Mouse (Mus musculus): Measurements from ENCODE around the gene Polr2b. TPM values are rescaled to one million over a fixed set of nuclear protein-coding genes. Genes with fewer than 3 reads are reported as not detected.

Polr2b gene
- polyA plus RNA-seq, 1 experiment from 2014 or later = 62.4 TPM

DNA sequence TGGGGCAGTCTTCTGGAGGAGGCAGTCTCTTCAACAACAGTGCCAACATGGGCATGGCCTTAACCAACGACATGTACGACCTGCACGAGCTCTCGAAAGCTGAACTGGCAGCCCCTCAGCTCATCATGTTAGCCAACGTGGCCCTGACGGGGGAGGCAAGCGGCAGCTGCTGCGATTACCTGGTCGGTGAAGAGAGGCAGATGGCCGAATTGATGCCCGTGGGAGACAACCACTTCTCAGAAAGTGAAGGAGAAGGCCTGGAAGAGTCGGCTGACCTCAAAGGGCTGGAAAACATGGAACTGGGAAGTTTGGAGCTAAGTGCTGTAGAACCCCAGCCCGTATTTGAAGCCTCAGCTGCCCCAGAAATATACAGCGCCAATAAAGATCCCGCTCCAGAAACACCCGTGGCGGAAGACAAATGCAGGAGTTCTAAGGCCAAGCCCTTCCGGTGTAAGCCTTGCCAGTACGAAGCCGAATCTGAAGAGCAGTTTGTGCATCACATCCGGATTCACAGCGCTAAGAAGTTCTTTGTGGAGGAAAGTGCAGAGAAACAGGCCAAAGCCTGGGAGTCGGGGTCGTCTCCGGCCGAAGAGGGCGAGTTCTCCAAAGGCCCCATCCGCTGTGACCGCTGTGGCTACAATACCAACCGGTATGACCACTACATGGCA, 41.9 kb upstream of the Polr2b start:
- no peak overlapping the region for H3K9ac ChIP-seq (replicated peaks; ENCODE audit: low read depth, low read length)
- H3K36me3 ChIP-seq (ENCODE audit: control insufficient read depth, insufficient read depth, low read length) = peaks cover 38% of the 10 kb centered on the region
- no peak overlapping the region for H3K27ac ChIP-seq (ENCODE audit: low read length)
- ATAC-seq (ENCODE audit: insufficient number of reproducible peaks, insufficient read depth, low FRiP score, low read depth) = no peak
- H3K27me3 ChIP-seq (ENCODE audit: control insufficient read depth, insufficient read depth, low read length) = no peaks in the 10 kb centered on the region
- WGBS = 94% methylated on average over 30 of the region's 30 CpGs
- H3K4me3 ChIP-seq (ENCODE audit: low read depth, low read length) = no peak overlapping the region
- no peak overlapping the region for H3K4me2 ChIP-seq (replicated peaks; ENCODE audit: low read depth, low read length)
- H3K9me3 ChIP-seq (ENCODE audit: control insufficient read depth, low read depth, low read length) = no peaks in the 10 kb centered on the region
- peaks cover 8% of the 10 kb centered on the region for H3K4me1 ChIP-seq (ENCODE audit: control insufficient read depth, insufficient read depth, low read length)

DNA sequence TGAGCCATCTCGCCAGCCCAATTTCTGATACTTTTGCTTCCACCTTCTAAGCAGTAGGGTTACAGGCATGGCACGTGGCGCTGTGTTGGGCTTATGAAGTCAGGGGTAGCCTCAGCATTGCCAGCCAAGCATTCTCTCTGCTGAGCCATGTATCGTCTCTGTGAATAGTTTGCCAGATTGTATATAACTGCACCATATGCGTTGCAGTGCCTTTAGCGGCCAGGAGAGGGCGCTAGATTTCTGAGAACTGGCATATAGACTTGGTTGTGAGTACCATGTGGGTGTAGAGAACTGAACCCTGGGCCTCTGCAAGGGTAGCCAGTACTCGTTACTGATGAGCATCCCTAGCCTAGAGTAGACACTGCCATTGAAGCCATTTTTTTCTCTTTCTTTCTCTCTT, 40.5 kb upstream of the Polr2b start:
- WGBS = 76% methylated on average over 8 of the region's 8 CpGs
- Histone ChIP-seq H3K4me2 (replicated peaks; ENCODE audit: low read depth, low read length) (no peak overlapping the region), H3K27ac (ENCODE audit: low read length) (no peak overlapping the region), H3K36me3 (ENCODE audit: control insufficient read depth, insufficient read depth, low read length) (peaks cover 46% of the 10 kb centered on the region), H3K9ac (replicated peaks; ENCODE audit: low read depth, low read length) (no peak overlapping the region), H3K27me3 (ENCODE audit: control insufficient read depth, insufficient read depth, low read length) (no peaks in the 10 kb centered on the region), H3K4me3 (ENCODE audit: low read depth, low read length) (no peak overlapping the region), H3K4me1 (ENCODE audit: control insufficient read depth, insufficient read depth, low read length) (peaks cover 8% of the 10 kb centered on the region), H3K9me3 (ENCODE audit: control insufficient read depth, low read depth, low read length) (no peaks in the 10 kb centered on the region)
- no peak for ATAC-seq (ENCODE audit: insufficient number of reproducible peaks, insufficient read depth, low FRiP score, low read depth)

DNA sequence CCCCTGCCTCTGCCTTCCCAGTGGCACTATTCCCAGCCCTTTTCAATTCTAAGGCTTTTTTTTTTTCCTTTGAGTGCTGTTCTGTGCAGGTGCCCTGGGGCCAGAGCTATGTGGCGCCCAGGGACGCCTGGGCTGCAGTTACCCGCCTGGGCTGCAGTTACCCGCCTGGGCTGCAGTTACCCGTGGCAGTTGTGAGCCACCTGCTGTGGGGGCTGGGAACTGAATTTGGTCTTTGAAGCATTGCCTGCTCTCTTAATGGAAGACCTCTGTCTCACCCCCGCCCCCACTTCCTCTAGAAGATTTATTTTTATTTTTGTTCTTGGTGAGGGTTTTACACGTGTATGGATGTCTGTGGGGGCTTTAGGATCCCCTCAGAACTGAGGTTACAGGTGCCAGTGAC, 36.8 kb upstream of the Polr2b start:
- Histone ChIP-seq H3K36me3 (ENCODE audit: control insufficient read depth, insufficient read depth, low read length) (peaks cover 66% of the 10 kb centered on the region), H3K27ac (ENCODE audit: low read length) (no peak overlapping the region), H3K4me2 (replicated peaks; ENCODE audit: low read depth, low read length) (no peak overlapping the region), H3K9me3 (ENCODE audit: control insufficient read depth, low read depth, low read length) (no peaks in the 10 kb centered on the region), H3K27me3 (ENCODE audit: control insufficient read depth, insufficient read depth, low read length) (no peaks in the 10 kb centered on the region), H3K4me1 (ENCODE audit: control insufficient read depth, insufficient read depth, low read length) (no peaks in the 10 kb centered on the region; the same call in 1 of the 2 replicates), H3K4me3 (ENCODE audit: low read depth, low read length) (no peak overlapping the region), H3K9ac (replicated peaks; ENCODE audit: low read depth, low read length) (no peak overlapping the region)
- WGBS = 82% methylated on average over 7 of the region's 7 CpGs
- no peak for ATAC-seq (ENCODE audit: insufficient number of reproducible peaks, insufficient read depth, low FRiP score, low read depth)

DNA sequence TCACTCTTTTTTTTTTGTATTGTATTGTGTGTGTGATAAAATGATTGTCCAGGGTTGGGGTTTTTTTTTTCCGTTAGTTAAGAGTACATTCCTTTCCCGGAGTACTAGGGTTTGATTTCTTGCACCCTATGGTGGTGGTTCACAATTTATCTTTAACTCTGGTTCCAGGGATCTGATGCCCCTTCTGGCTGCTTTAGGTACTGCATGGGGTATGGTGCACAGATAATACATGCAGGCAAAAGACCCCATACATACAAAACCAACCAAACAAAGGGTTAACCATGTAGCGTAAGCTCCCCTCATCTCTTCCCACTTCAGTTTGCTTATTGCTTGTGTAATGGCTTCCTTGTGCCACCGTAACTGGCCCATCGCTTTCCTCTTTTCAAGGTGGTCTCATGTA, 34.0 kb upstream of the Polr2b start:
- Histone ChIP-seq H3K27me3 (ENCODE audit: control insufficient read depth, insufficient read depth, low read length) (no peaks in the 10 kb centered on the region), H3K9me3 (ENCODE audit: control insufficient read depth, low read depth, low read length) (no peaks in the 10 kb centered on the region), H3K27ac (ENCODE audit: low read length) (no peak overlapping the region), H3K36me3 (ENCODE audit: control insufficient read depth, insufficient read depth, low read length) (peaks cover 67% of the 10 kb centered on the region), H3K4me2 (replicated peaks; ENCODE audit: low read depth, low read length) (no peak overlapping the region), H3K4me1 (ENCODE audit: control insufficient read depth, insufficient read depth, low read length) (no peaks in the 10 kb centered on the region; the same call in 1 of the 2 replicates), H3K4me3 (ENCODE audit: low read depth, low read length) (no peak overlapping the region), H3K9ac (replicated peaks; ENCODE audit: low read depth, low read length) (no peak overlapping the region)
- 90% methylated on average over 5 of the region's 5 CpGs for WGBS
- ATAC-seq (ENCODE audit: insufficient number of reproducible peaks, insufficient read depth, low FRiP score, low read depth) = no peak

DNA sequence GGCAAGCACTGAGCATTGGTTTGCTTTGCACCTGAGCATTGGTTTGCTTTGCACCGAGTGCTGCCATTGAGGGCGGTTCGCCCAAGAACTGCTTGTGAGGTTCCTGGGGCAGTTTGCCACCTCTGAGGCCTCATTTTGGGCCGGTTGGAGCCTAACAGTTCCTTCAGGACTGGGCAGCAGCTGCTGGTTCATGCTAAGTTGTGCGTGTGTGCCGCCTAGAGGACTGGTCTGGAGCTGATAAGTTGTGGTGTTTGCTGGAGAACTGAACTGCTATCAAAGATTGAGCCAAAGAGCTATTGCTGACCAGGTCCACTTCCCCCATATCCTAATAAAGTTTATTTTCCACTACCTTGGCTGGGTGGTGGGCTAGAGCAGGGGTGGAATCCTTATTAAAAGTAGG, 32.7 kb upstream of the Polr2b start:
- Histone ChIP-seq H3K36me3 (ENCODE audit: control insufficient read depth, insufficient read depth, low read length) (peaks cover 70% of the 10 kb centered on the region), H3K4me3 (ENCODE audit: low read depth, low read length) (no peak overlapping the region)
- WGBS = 93% methylated on average over 6 of the region's 6 CpGs

DNA sequence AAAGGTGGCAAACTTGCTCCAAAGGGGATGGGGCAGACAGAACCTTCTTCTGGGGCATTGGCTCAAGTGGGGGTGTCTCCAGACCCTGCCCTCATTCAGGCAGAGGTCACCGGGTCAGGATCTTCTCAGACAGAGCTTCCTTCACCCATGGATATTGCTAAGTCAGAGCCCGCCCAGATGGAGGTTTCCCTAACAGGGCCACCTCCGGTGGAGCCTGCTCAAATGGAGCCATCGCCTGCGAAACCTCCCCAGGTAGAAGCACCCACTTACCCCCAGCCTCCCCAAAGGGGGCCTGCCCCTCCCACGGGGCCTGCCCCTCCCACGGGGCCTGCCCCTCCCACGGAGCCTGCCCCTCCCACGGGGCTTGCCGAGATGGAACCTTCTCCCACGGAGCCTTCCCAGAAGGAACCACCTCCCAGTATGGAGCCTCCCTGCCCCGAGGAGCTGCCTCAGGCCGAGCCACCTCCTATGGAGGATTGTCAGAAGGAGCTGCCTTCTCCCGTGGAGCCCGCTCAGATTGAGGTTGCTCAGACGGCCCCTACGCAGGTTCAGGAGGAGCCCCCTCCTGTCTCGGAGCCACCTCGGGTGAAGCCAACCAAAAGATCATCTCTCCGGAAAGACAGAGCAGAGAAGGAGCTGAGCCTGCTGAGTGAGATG, 28.3 kb upstream of the Polr2b start:
- Histone ChIP-seq H3K9me3 (ENCODE audit: control insufficient read depth, low read depth, low read length) (no peaks in the 10 kb centered on the region), H3K4me1 (ENCODE audit: control insufficient read depth, insufficient read depth, low read length) (no peaks in the 10 kb centered on the region), H3K27ac (ENCODE audit: low read length) (no peak overlapping the region), H3K36me3 (ENCODE audit: control insufficient read depth, insufficient read depth, low read length) (peaks cover 56% of the 10 kb centered on the region), H3K9ac (replicated peaks; ENCODE audit: low read depth, low read length) (no peak overlapping the region), H3K4me3 (ENCODE audit: low read depth, low read length) (no peak overlapping the region), H3K4me2 (replicated peaks; ENCODE audit: low read depth, low read length) (no peak overlapping the region), H3K27me3 (ENCODE audit: control insufficient read depth, insufficient read depth, low read length) (no peaks in the 10 kb centered on the region)
- 90% methylated on average over 20 of the region's 20 CpGs for WGBS
- no peak for ATAC-seq (ENCODE audit: insufficient number of reproducible peaks, insufficient read depth, low FRiP score, low read depth)

More for the DNA sequence above, 32.7 kb upstream of the Polr2b start:
- Histone ChIP-seq H3K4me2 (replicated peaks; ENCODE audit: low read depth, low read length) (no peak overlapping the region), H3K27me3 (ENCODE audit: control insufficient read depth, insufficient read depth, low read length) (no peaks in the 10 kb centered on the region), H3K9ac (replicated peaks; ENCODE audit: low read depth, low read length) (no peak overlapping the region), H3K9me3 (ENCODE audit: control insufficient read depth, low read depth, low read length) (no peaks in the 10 kb centered on the region), H3K4me1 (ENCODE audit: control insufficient read depth, insufficient read depth, low read length) (no peaks in the 10 kb centered on the region; the same call in 1 of the 2 replicates), H3K27ac (ENCODE audit: low read length) (no peak overlapping the region)
- no peak for ATAC-seq (ENCODE audit: insufficient number of reproducible peaks, insufficient read depth, low FRiP score, low read depth)

DNA sequence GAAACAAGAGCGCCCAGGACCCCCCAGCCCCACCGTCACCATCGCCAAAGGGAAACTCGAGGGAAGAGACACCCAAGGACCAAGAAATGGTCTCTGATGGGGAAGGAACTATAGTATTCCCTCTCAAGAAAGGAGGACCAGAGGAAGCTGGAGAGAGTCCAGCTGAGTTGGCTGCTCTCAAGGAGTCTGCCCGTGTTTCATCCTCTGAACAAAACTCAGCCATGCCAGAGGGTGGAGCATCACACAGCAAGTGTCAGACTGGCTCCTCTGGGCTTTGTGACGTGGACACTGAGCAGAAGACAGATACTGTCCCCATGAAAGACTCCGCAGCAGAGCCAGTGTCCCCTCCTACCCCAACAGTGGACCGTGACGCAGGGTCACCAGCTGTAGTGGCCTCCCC, 27.7 kb upstream of the Polr2b start:
- Histone ChIP-seq H3K27ac (ENCODE audit: low read length) (no peak overlapping the region), H3K4me1 (ENCODE audit: control insufficient read depth, insufficient read depth, low read length) (no peaks in the 10 kb centered on the region), H3K36me3 (ENCODE audit: control insufficient read depth, insufficient read depth, low read length) (peaks cover 53% of the 10 kb centered on the region), H3K4me2 (replicated peaks; ENCODE audit: low read depth, low read length) (no peak overlapping the region), H3K9me3 (ENCODE audit: control insufficient read depth, low read depth, low read length) (no peaks in the 10 kb centered on the region), H3K4me3 (ENCODE audit: low read depth, low read length) (no peak overlapping the region), H3K9ac (replicated peaks; ENCODE audit: low read depth, low read length) (no peak overlapping the region), H3K27me3 (ENCODE audit: control insufficient read depth, insufficient read depth, low read length) (no peaks in the 10 kb centered on the region)
- ATAC-seq (ENCODE audit: insufficient number of reproducible peaks, insufficient read depth, low FRiP score, low read depth) = no peak
- WGBS = 91% methylated on average over 9 of the region's 9 CpGs

DNA sequence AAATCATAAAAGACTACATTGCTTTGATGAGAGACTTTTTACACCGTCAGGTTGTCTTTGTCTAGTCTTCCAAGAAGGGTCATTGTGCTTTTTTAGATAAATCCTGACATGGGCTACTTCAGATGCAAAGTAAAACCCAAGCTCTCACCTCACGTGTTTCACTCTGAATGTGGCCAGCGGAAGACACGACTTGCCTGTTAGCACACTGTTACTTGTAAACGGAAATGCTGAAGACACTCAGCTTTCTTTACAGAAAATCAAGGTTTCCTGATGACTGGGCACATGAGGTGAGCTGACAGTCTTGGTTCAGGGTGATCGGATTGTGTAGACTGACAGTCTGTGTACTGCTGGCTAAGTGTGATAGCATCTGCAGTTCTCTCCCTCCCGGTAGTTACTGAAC, 24.3 kb upstream of the Polr2b start:
- no peaks in the 10 kb centered on the region for H3K9me3 ChIP-seq (ENCODE audit: control insufficient read depth, low read depth, low read length)
- H3K4me3 ChIP-seq (ENCODE audit: low read depth, low read length) = no peak overlapping the region
- WGBS = 84% methylated on average over 7 of the region's 7 CpGs
- peaks cover 41% of the 10 kb centered on the region for H3K36me3 ChIP-seq (ENCODE audit: control insufficient read depth, insufficient read depth, low read length)
- no peak overlapping the region for H3K9ac ChIP-seq (replicated peaks; ENCODE audit: low read depth, low read length)
- no peaks in the 10 kb centered on the region for H3K27me3 ChIP-seq (ENCODE audit: control insufficient read depth, insufficient read depth, low read length)
- H3K27ac ChIP-seq (ENCODE audit: low read length) = no peak overlapping the region
- no peak overlapping the region for H3K4me2 ChIP-seq (replicated peaks; ENCODE audit: low read depth, low read length)
- H3K4me1 ChIP-seq (ENCODE audit: control insufficient read depth, insufficient read depth, low read length) = no peaks in the 10 kb centered on the region
- ATAC-seq (ENCODE audit: insufficient number of reproducible peaks, insufficient read depth, low FRiP score, low read depth) = no peak

Data from stomach, embryonic 14.5 days (tissue).